Mouse (Mus musculus): ENCODE measurements around the gene Rbm5. TPM values are rescaled to one million over a fixed set of nuclear protein-coding genes. Genes with fewer than 3 reads are reported as not detected.

Rbm5 gene
- polyA plus RNA-seq (2015; fragmentation: Nextera tagmentation; extraction: Ambion mirVana) = 239 and 270 TPM in 2 replicates

GRCm38 (mm10) chr9:107770374-107771290 lies at the start of gene Rbm5:
Gene Rbm5, minus strand, starts transcription at chr9:107770996.
- Histone ChIP-seq H3K27ac (ENCODE audit: low read length) (peak within 1 kb of the TSS; percentile 96), H3K9me3 (replicated peaks; ENCODE audit: control insufficient read depth, low read length, poor library complexity, severe bottlenecking) (no peaks in the 10 kb centered on the region), H3K27me3 (ENCODE audit: control insufficient read depth, insufficient read depth, low read depth, low read length) (no peaks in the 10 kb centered on the region), H3K4me2 (ENCODE audit: low read length) (peak within 1 kb of the TSS; percentile 91), H3K4me3 (ENCODE audit: low read depth, low read length) (peak within 1 kb of the TSS; percentile 94), H3K4me1 (ENCODE audit: control insufficient read depth, insufficient read depth, low read length) (peaks cover 24% of the 10 kb centered on the region), H3K9ac (ENCODE audit: low read depth, low read length) (peak within 1 kb of the TSS; percentile 100), H3K36me3 (ENCODE audit: control insufficient read depth, insufficient read depth, low read length) (peaks cover 28% of the 10 kb centered on the region)
- ATAC-seq = peak; percentile 100
- 1% methylated on average over 60 of the region's 60 CpGs for WGBS

- no peaks in the 10 kb centered on the region for H3K9me3 ChIP-seq (replicated peaks; ENCODE audit: control insufficient read depth, low read length, poor library complexity, severe bottlenecking)
- ATAC-seq = no peak
- H3K4me3 ChIP-seq (ENCODE audit: low read depth, low read length) = no peak overlapping the region
- H3K36me3 ChIP-seq (ENCODE audit: control insufficient read depth, insufficient read depth, low read length) = 0 out of 2 replicates have a peak, but pooled peaks cover 7% of the 10 kb centered on the region
- no peak overlapping the region for H3K4me2 ChIP-seq (ENCODE audit: low read length)
- 90% methylated on average over 1 of the region's 1 CpGs for WGBS
- no peaks in the 10 kb centered on the region for H3K27me3 ChIP-seq (ENCODE audit: control insufficient read depth, insufficient read depth, low read depth, low read length)
- no peak overlapping the region for H3K27ac ChIP-seq (ENCODE audit: low read length)
- no peak overlapping the region for H3K9ac ChIP-seq (ENCODE audit: low read depth, low read length)
- no peaks in the 10 kb centered on the region for H3K4me1 ChIP-seq (ENCODE audit: control insufficient read depth, insufficient read depth, low read length)
Observed at GRCm38 (mm10) chr9:107812132-107812531, 41.3 kb upstream of the Rbm5 start.

GRCm38 (mm10) chr9:107810985-107811384 lies 40.2 kb upstream of the Rbm5 start:
- no peak overlapping the region for H3K27ac ChIP-seq (ENCODE audit: low read length)
- H3K9ac ChIP-seq (ENCODE audit: low read depth, low read length) = no peak overlapping the region
- no peak overlapping the region for H3K4me3 ChIP-seq (ENCODE audit: low read depth, low read length)
- H3K9me3 ChIP-seq (replicated peaks; ENCODE audit: control insufficient read depth, low read length, poor library complexity, severe bottlenecking) = no peaks in the 10 kb centered on the region
- 95% methylated on average over 2 of the region's 2 CpGs for WGBS
- H3K4me2 ChIP-seq (ENCODE audit: low read length) = no peak overlapping the region
- H3K36me3 ChIP-seq (ENCODE audit: control insufficient read depth, insufficient read depth, low read length) = 0 out of 2 replicates have a peak, but pooled peaks cover 3% of the 10 kb centered on the region
- ATAC-seq = no peak
- H3K27me3 ChIP-seq (ENCODE audit: control insufficient read depth, insufficient read depth, low read depth, low read length) = no peaks in the 10 kb centered on the region
- no peaks in the 10 kb centered on the region for H3K4me1 ChIP-seq (ENCODE audit: control insufficient read depth, insufficient read depth, low read length)

- no peak overlapping the region for H3K4me2 ChIP-seq (ENCODE audit: low read length)
- ATAC-seq = no peak
- H3K27ac ChIP-seq (ENCODE audit: low read length) = no peak overlapping the region
- no peak overlapping the region for H3K9ac ChIP-seq (ENCODE audit: low read depth, low read length)
- no peak overlapping the region for H3K4me3 ChIP-seq (ENCODE audit: low read depth, low read length)
- WGBS = 91% methylated on average over 6 of the region's 6 CpGs
- H3K4me1 ChIP-seq (ENCODE audit: control insufficient read depth, insufficient read depth, low read length) = no peaks in the 10 kb centered on the region
- no peaks in the 10 kb centered on the region for H3K27me3 ChIP-seq (ENCODE audit: control insufficient read depth, insufficient read depth, low read depth, low read length)
- peaks cover 33% of the 10 kb centered on the region for H3K36me3 ChIP-seq (ENCODE audit: control insufficient read depth, insufficient read depth, low read length)
- H3K9me3 ChIP-seq (replicated peaks; ENCODE audit: control insufficient read depth, low read length, poor library complexity, severe bottlenecking) = no peaks in the 10 kb centered on the region
Observed at GRCm38 (mm10) chr9:107791714-107792113, 20.9 kb upstream of the Rbm5 start.

GRCm38 (mm10) chr9:107782536-107783203 lies 11.9 kb upstream of the Rbm5 start:
- ATAC-seq = no peak
- Histone ChIP-seq H3K4me3 (ENCODE audit: low read depth, low read length) (no peak overlapping the region), H3K9ac (ENCODE audit: low read depth, low read length) (no peak overlapping the region), H3K9me3 (replicated peaks; ENCODE audit: control insufficient read depth, low read length, poor library complexity, severe bottlenecking) (no peaks in the 10 kb centered on the region), H3K36me3 (ENCODE audit: control insufficient read depth, insufficient read depth, low read length) (peaks cover 31% of the 10 kb centered on the region), H3K4me2 (ENCODE audit: low read length) (no peak overlapping the region), H3K27me3 (ENCODE audit: control insufficient read depth, insufficient read depth, low read depth, low read length) (no peaks in the 10 kb centered on the region), H3K4me1 (ENCODE audit: control insufficient read depth, insufficient read depth, low read length) (no peaks in the 10 kb centered on the region), H3K27ac (ENCODE audit: low read length) (no peak overlapping the region)
- WGBS = 96% methylated on average over 11 of the region's 11 CpGs

- peaks cover 25% of the 10 kb centered on the region for H3K36me3 ChIP-seq (ENCODE audit: control insufficient read depth, insufficient read depth, low read length)
- no peak overlapping the region for H3K9ac ChIP-seq (ENCODE audit: low read depth, low read length)
- H3K27me3 ChIP-seq (ENCODE audit: control insufficient read depth, insufficient read depth, low read depth, low read length) = no peaks in the 10 kb centered on the region
Observed at GRCm38 (mm10) chr9:107776809-107777208, 6.0 kb upstream of the Rbm5 start.

GRCm38 (mm10) chr9:107774411-107774810 lies 3.6 kb upstream of the Rbm5 start:
- Histone ChIP-seq H3K27me3 (ENCODE audit: control insufficient read depth, insufficient read depth, low read depth, low read length) (no peaks in the 10 kb centered on the region), H3K27ac (ENCODE audit: low read length) (no peak overlapping the region), H3K4me3 (ENCODE audit: low read depth, low read length) (no peak overlapping the region), H3K4me1 (ENCODE audit: control insufficient read depth, insufficient read depth, low read length) (peaks cover 8% of the 10 kb centered on the region), H3K4me2 (ENCODE audit: low read length) (no peak overlapping the region), H3K9ac (ENCODE audit: low read depth, low read length) (no peak overlapping the region), H3K36me3 (ENCODE audit: control insufficient read depth, insufficient read depth, low read length) (peaks cover 16% of the 10 kb centered on the region), H3K9me3 (replicated peaks; ENCODE audit: control insufficient read depth, low read length, poor library complexity, severe bottlenecking) (no peaks in the 10 kb centered on the region)
- ATAC-seq = no peak
- 90% methylated on average over 3 of the region's 3 CpGs for WGBS

More at GRCm38 (mm10) chr9:107776809-107777208, 6.0 kb upstream of the Rbm5 start:
- H3K4me3 ChIP-seq (ENCODE audit: low read depth, low read length) = no peak overlapping the region
- H3K4me2 ChIP-seq (ENCODE audit: low read length) = no peak overlapping the region
- no peaks in the 10 kb centered on the region for H3K9me3 ChIP-seq (replicated peaks; ENCODE audit: control insufficient read depth, low read length, poor library complexity, severe bottlenecking)
- no peak overlapping the region for H3K27ac ChIP-seq (ENCODE audit: low read length)
- ATAC-seq = no peak
- H3K4me1 ChIP-seq (ENCODE audit: control insufficient read depth, insufficient read depth, low read length) = peaks cover under 1% of the 10 kb centered on the region; the same call in 1 of the 2 replicates

GRCm38 (mm10) chr9:107771782-107772181 lies 986 bp upstream of the Rbm5 start:
- no peak for ATAC-seq
- Histone ChIP-seq H3K9me3 (replicated peaks; ENCODE audit: control insufficient read depth, low read length, poor library complexity, severe bottlenecking) (no peaks in the 10 kb centered on the region), H3K4me3 (ENCODE audit: low read depth, low read length) (no peak overlapping the region), H3K4me2 (ENCODE audit: low read length) (no peak overlapping the region), H3K4me1 (ENCODE audit: control insufficient read depth, insufficient read depth, low read length) (peaks cover 24% of the 10 kb centered on the region), H3K27ac (ENCODE audit: low read length) (peak overlapping the region; percentile 90), H3K27me3 (ENCODE audit: control insufficient read depth, insufficient read depth, low read depth, low read length) (no peaks in the 10 kb centered on the region), H3K36me3 (ENCODE audit: control insufficient read depth, insufficient read depth, low read length) (peaks cover 27% of the 10 kb centered on the region), H3K9ac (ENCODE audit: low read depth, low read length) (peak overlapping the region; percentile 100; the same call in 1 of the 2 replicates)
- WGBS = 66% methylated on average over 2 of the region's 2 CpGs

- Histone ChIP-seq H3K4me3 (ENCODE audit: low read depth, low read length) (peak overlapping the region; percentile 94), H3K9me3 (replicated peaks; ENCODE audit: control insufficient read depth, low read length, poor library complexity, severe bottlenecking) (no peaks in the 10 kb centered on the region), H3K27me3 (ENCODE audit: control insufficient read depth, insufficient read depth, low read depth, low read length) (no peaks in the 10 kb centered on the region), H3K36me3 (ENCODE audit: control insufficient read depth, insufficient read depth, low read length) (peaks cover 29% of the 10 kb centered on the region), H3K27ac (ENCODE audit: low read length) (peak overlapping the region; percentile 96), H3K4me1 (ENCODE audit: control insufficient read depth, insufficient read depth, low read length) (peaks cover 24% of the 10 kb centered on the region), H3K9ac (ENCODE audit: low read depth, low read length) (peak overlapping the region; percentile 100), H3K4me2 (ENCODE audit: low read length) (peak overlapping the region; percentile 91)
- ATAC-seq = no peak
- 3% methylated on average over 9 of the region's 9 CpGs for WGBS
Observed at GRCm38 (mm10) chr9:107770037-107770373, 791 bp downstream of the Rbm5 start.

Measured in midbrain, embryonic 16.5 days (tissue).